Mouse (Mus musculus) liver, embryonic 11.5 days (tissue): ENCODE results near the gene Sfrp5. TPM values are rescaled to one million over a fixed set of nuclear protein-coding genes. Genes with fewer than 3 reads are reported as not detected.

ENCODE experiments used
- ATAC-seq: fragments of 200-750 bp; cut with Nextera tagmentation; replicated peaks from 2 replicates; pipeline ENCODE4 v1.8.0; 2017; ENCODE audit warnings: moderate number of reproducible peaks, mild to moderate bottlenecking, moderate TSS enrichment, moderate library complexity; ENCODE audit not compliant: low FRiP score
- DNase-seq: peaks from one replicate; pipeline ENCODE4 v3.0.0-alpha.2; 2017; ENCODE audit warnings: low spot score
- H3K27ac ChIP-seq: fragments of 300-500 bp; sonication (generic); 2 replicates; pipeline ENCODE4 v1.5.1; 2014; ENCODE audit warnings: mild to moderate bottlenecking, low read depth, low read length, control low read depth
- H3K27me3 ChIP-seq: fragments of 300-500 bp; sonication (generic); replicated peaks from 2 replicates; pipeline ENCODE4 v1.6.1; 2014; ENCODE audit warnings: low read length, mixed read lengths; ENCODE audit not compliant: control insufficient read depth, insufficient read depth
- H3K36me3 ChIP-seq: fragments of 300-500 bp; sonication (generic); 2 replicates; pipeline ENCODE4 v1.6.1; 2014; ENCODE audit warnings: mild to moderate bottlenecking, low read length, moderate library complexity, mixed read lengths; ENCODE audit not compliant: control insufficient read depth, insufficient read depth
- H3K4me1 ChIP-seq: fragments of 300-500 bp; sonication (generic); replicated peaks from 2 replicates; pipeline ENCODE4 v1.6.1; 2014; ENCODE audit warnings: low read length, mixed read lengths; ENCODE audit not compliant: control insufficient read depth, insufficient read depth
- H3K4me2 ChIP-seq: fragments of 300-500 bp; sonication (generic); 2 replicates; pipeline ENCODE4 v1.6.1; 2014; ENCODE audit warnings: mild to moderate bottlenecking, control low read depth, moderate library complexity
- H3K4me3 ChIP-seq: fragments of 300-500 bp; sonication (generic); 2 replicates; pipeline ENCODE4 v1.5.1; 2014; ENCODE audit warnings: low read depth, low read length, control low read depth
- H3K9ac ChIP-seq: fragments of 300-500 bp; sonication (generic); 2 replicates; pipeline ENCODE4 v1.6.1; 2014; ENCODE audit warnings: low read depth, low read length, control low read depth
- H3K9me3 ChIP-seq: fragments of 300-500 bp; sonication (generic); 2 replicates; pipeline ENCODE4 v1.6.1; 2016; ENCODE audit warnings: low read length, inconsistent platforms, mixed read lengths; ENCODE audit not compliant: control insufficient read depth
- WGBS: fragments of 180-500 bp; shearing (Covaris S2); extraction: QIAGEN DNeasy Blood & Tissue Kit; methylation state at CpG from one replicate; pipeline ENCODE4 v1.1.7; 2014; 5-methylcytosine and 5-hydroxymethylcytosine counted together
- polyA plus RNA-seq: library from polyadenylated mRNA; unstranded; fragments of >200 nt; fragmentation: Nextera tagmentation; extraction: Ambion mirVana; gene quantifications from 2 replicates; pipeline ENCODE4 v1.2.1, GENCODE M21; 2014

The Sfrp5 gene
- polyA plus RNA-seq, 1 experiment from 2014 or later = 3.5 TPM

GRCm38 (mm10) chr19:42230986-42231385, 28.9 kb upstream of the Sfrp5 start:
- no peak overlapping the region for H3K27ac ChIP-seq
- 86% methylated on average over 13 of the region's 13 CpGs for WGBS
- no peaks in the 10 kb centered on the region; the same call in 1 of the 2 replicates for H3K27me3 ChIP-seq
- no peak overlapping the region for H3K4me3 ChIP-seq
- no peak overlapping the region for H3K9ac ChIP-seq
- no peaks in the 10 kb centered on the region for H3K9me3 ChIP-seq
- ATAC-seq (no peak), DNase-seq (no peak)
- peaks cover 10% of the 10 kb centered on the region; the same call in 1 of the 2 replicates for H3K4me1 ChIP-seq
- H3K36me3 ChIP-seq = no peaks in the 10 kb centered on the region
- H3K4me2 ChIP-seq = no peak overlapping the region

- Histone ChIP-seq H3K9me3 (no peaks in the 10 kb centered on the region), H3K4me1 (peaks cover 10% of the 10 kb centered on the region; the same call in 1 of the 2 replicates), H3K4me2 (peak overlapping the region; percentile 11; the same call in 1 of the 2 replicates), H3K36me3 (no peaks in the 10 kb centered on the region), H3K27ac (no peak overlapping the region), H3K9ac (no peak overlapping the region), H3K4me3 (no peak overlapping the region), H3K27me3 (no peaks in the 10 kb centered on the region; the same call in none of the 2 replicates)
- WGBS = 42% methylated on average over 5 of the region's 5 CpGs
- ATAC-seq (peak; percentile 61; the same call in 1 of the 2 replicates), DNase-seq (no peak)
These were observed 28.2 kb upstream of the Sfrp5 start for GRCm38 (mm10) chr19:42230288-42230568.

GRCm38 (mm10) chr19:42229499-42230287, 27.6 kb upstream of the Sfrp5 start:
- Histone ChIP-seq H3K27ac (no peak overlapping the region), H3K4me1 (peaks cover 10% of the 10 kb centered on the region; the same call in 1 of the 2 replicates), H3K4me2 (peak overlapping the region; percentile 11; the same call in 1 of the 2 replicates), H3K27me3 (no peaks in the 10 kb centered on the region; the same call in none of the 2 replicates), H3K9me3 (no peaks in the 10 kb centered on the region), H3K9ac (no peak overlapping the region), H3K4me3 (no peak overlapping the region), H3K36me3 (no peaks in the 10 kb centered on the region)
- WGBS = 68% methylated on average over 17 of the region's 17 CpGs
- no peak; the same call in none of the 2 replicates for ATAC-seq
- no peak for DNase-seq

DNA sequence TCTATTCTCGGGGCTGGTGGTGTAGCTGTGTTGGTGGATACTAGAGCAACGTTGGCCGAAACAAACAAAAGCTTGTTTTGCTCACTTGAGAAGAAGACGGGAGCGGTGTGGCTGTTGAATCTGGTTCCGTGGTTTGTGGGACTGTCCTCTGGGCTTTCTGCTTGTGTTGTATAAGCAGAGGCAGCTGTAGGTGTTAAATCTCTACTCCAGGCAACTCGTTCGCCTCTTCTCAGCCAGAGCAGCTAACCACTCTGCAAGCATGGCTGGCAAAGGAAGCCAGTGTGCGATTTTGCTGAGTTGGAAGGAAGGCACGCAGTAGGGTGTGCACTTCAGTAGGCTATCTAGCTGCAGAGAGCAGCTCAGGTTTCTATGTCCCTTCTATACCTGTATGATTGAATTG, 24.4 kb upstream of the Sfrp5 start:
- H3K4me3 ChIP-seq = no peak overlapping the region
- no peak for ATAC-seq
- no peak overlapping the region for H3K4me2 ChIP-seq
- H3K36me3 ChIP-seq = no peaks in the 10 kb centered on the region
- H3K4me1 ChIP-seq = peaks cover 10% of the 10 kb centered on the region; the same call in 1 of the 2 replicates
- no peak overlapping the region for H3K9ac ChIP-seq
- H3K27ac ChIP-seq = no peak overlapping the region
- no peaks in the 10 kb centered on the region for H3K9me3 ChIP-seq
- no peak for DNase-seq
- H3K27me3 ChIP-seq = no peaks in the 10 kb centered on the region; the same call in 1 of the 2 replicates
- WGBS = 72% methylated on average over 10 of the region's 10 CpGs

- no peaks in the 10 kb centered on the region for H3K4me1 ChIP-seq
- H3K4me3 ChIP-seq = no peak overlapping the region
- DNase-seq = no peak
- 6% methylated on average over 2 of the region's 2 CpGs for WGBS
- no peak for ATAC-seq
- H3K9ac ChIP-seq = no peak overlapping the region
- H3K4me2 ChIP-seq = no peak overlapping the region
- no peaks in the 10 kb centered on the region for H3K36me3 ChIP-seq
- H3K27ac ChIP-seq = no peak overlapping the region
- H3K27me3 ChIP-seq = no peaks in the 10 kb centered on the region
- H3K9me3 ChIP-seq = no peaks in the 10 kb centered on the region
These were observed 15.3 kb upstream of the Sfrp5 start for GRCm38 (mm10) chr19:42217374-42217763.

- no peak for DNase-seq
- Histone ChIP-seq H3K27me3 (no peaks in the 10 kb centered on the region), H3K9ac (no peak overlapping the region), H3K9me3 (no peaks in the 10 kb centered on the region), H3K27ac (no peak overlapping the region), H3K4me3 (no peak overlapping the region), H3K4me1 (no peaks in the 10 kb centered on the region), H3K36me3 (no peaks in the 10 kb centered on the region), H3K4me2 (no peak overlapping the region)
- ATAC-seq = no peak
- WGBS = 65% methylated on average over 7 of the region's 7 CpGs
These were observed 14.8 kb upstream of the Sfrp5 start for GRCm38 (mm10) chr19:42216699-42217373.

GRCm38 (mm10) chr19:42214601-42215000, 12.5 kb upstream of the Sfrp5 start:
- H3K27ac ChIP-seq = no peak overlapping the region
- no peak overlapping the region for H3K9ac ChIP-seq
- no peak for DNase-seq
- no peaks in the 10 kb centered on the region for H3K27me3 ChIP-seq
- H3K4me2 ChIP-seq = no peak overlapping the region
- WGBS = 75% methylated on average over 2 of the region's 2 CpGs
- no peaks in the 10 kb centered on the region for H3K36me3 ChIP-seq
- no peak for ATAC-seq
- no peaks in the 10 kb centered on the region for H3K9me3 ChIP-seq
- H3K4me1 ChIP-seq = no peaks in the 10 kb centered on the region
- no peak overlapping the region for H3K4me3 ChIP-seq

GRCm38 (mm10) chr19:42211936-42212335, 9.9 kb upstream of the Sfrp5 start:
- Histone ChIP-seq H3K36me3 (no peaks in the 10 kb centered on the region), H3K27me3 (no peaks in the 10 kb centered on the region), H3K27ac (no peak overlapping the region), H3K9ac (no peak overlapping the region), H3K4me3 (no peak overlapping the region), H3K4me2 (no peak overlapping the region), H3K9me3 (no peaks in the 10 kb centered on the region), H3K4me1 (no peaks in the 10 kb centered on the region)
- ATAC-seq (no peak), DNase-seq (no peak)
- 25% methylated on average over 8 of the region's 8 CpGs for WGBS
